Mouse (Mus musculus): Measurements from ENCODE around the gene Tlk1.
"Not testable (repeated sequence)": the region's sequence is repeated elsewhere in the genome, so short reads cannot be mapped to it uniquely, and the experiment has no call there.

Tlk1 gene

DNA sequence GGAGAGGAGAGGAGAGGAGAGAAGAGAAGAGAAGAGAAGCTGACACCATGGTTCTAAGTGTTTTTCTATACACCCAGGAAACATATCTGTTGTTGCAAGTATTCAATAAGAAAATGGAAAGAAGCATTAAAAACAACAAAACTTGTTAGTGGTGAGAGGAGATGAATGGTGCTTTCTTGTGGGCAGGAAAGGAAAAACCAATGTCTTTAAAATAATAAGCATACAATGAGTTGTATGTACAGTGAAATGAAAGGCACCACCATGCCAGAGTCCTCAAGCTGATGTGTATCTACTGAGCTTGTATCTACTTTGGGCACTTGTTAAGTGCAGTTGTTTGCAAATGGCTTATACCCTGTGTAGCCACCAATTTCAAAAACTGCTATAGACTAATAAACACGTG lies 7.7 kb upstream of the Tlk1 start:
- no peak for DNase-seq (ENCODE audit: low spot score)

- DNase-seq (ENCODE audit: low spot score), result no peak
Measured at GRCm38 (mm10) chr2:70831709-70832350, 6.3 kb upstream of the Tlk1 start.

DNA sequence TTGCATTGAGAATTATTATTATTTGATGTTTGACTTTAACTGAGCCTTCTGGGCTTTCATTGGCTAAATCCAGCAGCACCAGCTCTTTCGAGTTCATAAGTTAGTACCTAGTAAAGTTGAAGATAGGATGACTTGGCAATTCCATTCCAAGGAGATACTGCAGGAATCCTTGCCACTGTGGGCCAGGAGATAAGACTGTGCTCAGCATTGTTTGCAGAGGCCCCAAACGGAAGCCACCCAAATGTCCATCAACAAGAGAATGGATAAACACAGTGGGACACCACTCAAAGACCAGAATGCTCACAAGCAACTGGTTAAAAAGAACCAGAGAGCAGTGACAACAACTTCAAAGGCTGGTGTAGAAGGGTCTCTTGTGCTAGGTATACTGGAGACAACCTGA lies 5.2 kb upstream of the Tlk1 start:
- no peak for DNase-seq (ENCODE audit: low spot score)

GRCm38 (mm10) chr2:70829946-70830610 lies 4.5 kb upstream of the Tlk1 start:
- DNase-seq (ENCODE audit: low spot score), result no peak

DNA sequence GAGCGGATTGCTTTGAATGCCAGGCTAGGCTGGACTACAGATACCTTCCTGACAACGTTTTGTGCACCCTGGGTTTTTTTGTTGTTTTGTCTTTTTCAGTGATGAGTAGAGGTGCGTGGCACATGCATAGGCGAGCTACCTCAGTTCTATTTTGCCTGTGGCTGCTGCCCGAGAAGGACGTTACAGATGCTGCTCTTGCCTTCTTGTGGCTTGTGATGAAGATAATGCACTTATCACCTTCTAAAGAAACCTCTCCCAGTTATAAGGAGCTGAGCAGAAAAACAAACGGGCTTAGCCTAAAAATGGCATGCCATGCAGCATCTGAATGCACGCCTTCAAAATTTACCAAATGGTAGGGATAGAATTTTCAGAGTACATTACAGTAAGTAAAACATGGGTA lies 2.3 kb upstream of the Tlk1 start:
- no peak for DNase-seq (ENCODE audit: low spot score)

GRCm38 (mm10) chr2:70826436-70827230 lies 1.1 kb upstream of the Tlk1 start:
- DNase-seq (ENCODE audit: low spot score), result no peak

GRCm38 (mm10) chr2:70824838-70825370 lies 624 bp downstream of the Tlk1 start:
- DNase-seq (ENCODE audit: low spot score), result peak; percentile 65

DNA sequence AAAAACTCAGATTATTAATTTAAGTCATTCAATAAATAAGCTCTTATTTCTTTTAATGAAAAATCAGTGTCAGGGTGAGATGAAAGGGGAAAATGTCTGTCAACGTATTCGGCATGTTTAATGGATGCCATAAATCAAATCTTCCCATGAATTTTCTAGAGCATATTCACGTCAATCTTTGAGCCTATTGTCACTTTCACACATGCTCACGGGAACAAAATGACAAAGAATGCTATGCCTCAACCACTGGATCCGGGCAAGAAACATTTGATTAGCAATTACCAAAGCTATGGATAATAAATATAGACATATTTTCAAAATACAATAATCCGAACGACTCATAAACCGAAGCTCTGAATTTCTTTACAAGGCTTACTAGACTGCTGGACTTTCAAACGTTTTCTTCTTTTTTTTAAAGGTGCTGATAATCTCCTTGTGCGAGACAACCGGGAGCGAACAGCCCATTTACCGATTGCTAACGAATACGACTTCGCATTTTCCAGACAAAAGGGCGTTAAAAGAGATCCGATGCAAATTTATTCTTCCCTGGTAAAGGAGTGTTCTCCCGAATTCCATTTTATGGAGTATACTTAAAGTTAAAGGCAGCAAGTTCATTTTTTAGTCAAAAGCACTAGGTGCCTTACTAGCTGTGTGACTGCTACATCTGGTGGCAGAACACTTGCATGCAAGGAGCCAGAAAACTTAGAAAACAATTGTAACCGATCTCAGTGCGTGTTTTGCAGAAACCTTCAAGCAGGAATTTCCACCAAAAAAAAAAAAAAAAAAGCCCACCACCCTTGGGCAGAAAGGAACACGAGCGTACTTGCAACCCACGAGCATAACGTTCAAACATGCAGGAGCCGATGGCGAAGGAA lies 1.4 kb downstream of the Tlk1 start:
- DNase-seq (ENCODE audit: low spot score), result no peak

DNA sequence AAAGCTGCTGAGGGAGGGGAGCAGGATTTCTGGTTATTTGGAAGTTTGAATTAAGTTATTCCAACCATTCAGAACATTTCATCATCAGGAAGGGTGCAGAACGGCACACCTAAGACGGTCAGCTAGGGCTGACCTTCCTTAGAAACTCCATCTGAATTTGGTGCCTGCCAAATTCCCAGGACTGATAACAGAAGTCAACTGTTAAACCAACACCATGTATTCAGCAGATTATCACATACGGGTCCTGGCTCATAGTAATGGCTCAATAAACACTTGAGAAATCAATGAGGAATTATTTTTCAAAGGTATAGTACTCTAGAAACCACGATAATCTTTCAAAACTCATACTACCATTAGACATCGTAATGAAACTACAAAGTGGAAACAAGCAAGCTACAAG lies 2.1 kb downstream of the Tlk1 start:
- DNase-seq (ENCODE audit: low spot score), result no peak

GRCm38 (mm10) chr2:70816939-70817338 lies 8.6 kb downstream of the Tlk1 start:
- DNase-seq (ENCODE audit: low spot score), result no peak

GRCm38 (mm10) chr2:70816016-70816415 lies 9.5 kb downstream of the Tlk1 start:
- no peak for DNase-seq (ENCODE audit: low spot score)

DNA sequence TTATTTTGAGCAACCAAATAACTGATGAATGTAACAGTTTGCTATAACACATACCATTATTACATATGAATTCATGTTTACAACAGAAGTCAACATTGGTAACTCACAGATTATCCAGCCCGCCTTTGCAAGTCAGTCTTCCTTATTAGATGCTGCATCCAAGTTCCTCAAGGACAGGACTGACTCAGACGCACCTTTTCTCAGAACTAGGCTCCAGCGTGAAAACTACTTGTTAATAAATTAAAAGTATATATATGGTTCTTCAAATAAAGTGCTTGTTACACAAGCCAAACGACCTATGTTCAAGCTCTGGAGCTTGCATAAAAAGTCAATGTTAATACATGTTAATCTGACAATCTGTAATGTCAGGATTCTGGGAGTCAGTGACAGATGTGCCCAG lies 11.9 kb downstream of the Tlk1 start:
- no peak for DNase-seq (ENCODE audit: low spot score)

GRCm38 (mm10) chr2:70811476-70811875 lies 14.1 kb downstream of the Tlk1 start:
- no peak for DNase-seq (ENCODE audit: low spot score)

DNA sequence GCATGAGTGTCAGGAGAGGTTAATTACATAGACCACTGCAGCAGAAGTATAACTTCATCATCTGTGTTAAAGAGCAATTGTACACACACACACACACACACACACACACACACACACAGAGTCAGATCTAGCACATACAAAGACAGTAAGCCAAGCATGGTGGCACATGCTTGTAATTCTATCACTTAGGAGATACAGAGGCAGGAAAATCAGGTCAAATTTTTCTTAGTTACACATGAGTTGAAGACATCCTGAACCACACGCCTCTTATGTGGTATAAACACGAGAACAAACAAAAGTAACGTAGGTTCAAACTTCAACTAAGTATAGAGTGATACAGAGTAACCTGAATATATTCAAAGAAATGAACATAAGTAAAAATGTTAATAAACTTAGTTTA lies 15.6 kb downstream of the Tlk1 start:
- no peak for DNase-seq (ENCODE audit: low spot score)

DNA sequence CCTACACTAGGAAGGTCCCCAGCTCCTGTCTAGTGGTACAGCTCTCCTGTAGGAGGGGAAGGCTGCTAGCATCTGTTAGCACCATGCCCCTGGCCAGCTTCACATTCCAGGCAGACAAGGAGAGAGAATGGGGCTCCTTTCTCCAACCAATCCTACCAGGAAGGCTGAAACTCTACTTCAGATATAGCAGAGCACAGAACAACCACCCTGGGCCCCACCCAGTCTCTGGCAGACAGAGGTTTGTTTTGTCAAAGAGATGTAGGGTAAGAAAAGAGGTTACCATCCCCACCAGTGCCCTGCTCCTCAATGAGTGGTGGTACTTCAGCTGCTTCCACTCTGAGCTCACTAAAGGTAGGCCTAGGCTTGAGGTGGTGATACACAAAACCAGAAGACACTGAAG lies 16.8 kb downstream of the Tlk1 start:
- DNase-seq (ENCODE audit: low spot score), result no peak

DNA sequence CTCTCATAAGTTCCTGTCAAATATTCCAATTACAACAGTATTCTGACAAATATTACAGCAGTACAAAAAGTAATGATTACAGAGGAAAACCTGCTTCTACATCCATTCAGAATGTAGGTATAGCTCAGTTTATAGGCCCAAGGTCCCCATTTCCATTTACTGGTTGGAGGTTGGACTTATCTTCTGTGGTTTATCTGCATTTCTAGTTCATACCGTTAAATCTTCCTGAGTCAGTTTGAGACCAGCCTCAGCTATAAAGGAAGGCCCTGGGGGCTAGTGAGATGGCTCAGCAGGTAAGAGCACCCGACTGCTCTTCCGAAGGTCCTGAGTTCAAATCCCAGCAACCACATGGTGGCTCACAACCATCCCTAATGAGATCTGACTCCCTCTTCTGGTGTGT lies 17.9 kb downstream of the Tlk1 start:
- not testable (repeated sequence) for DNase-seq (ENCODE audit: low spot score)

GRCm38 (mm10) chr2:70806020-70806419 lies 19.5 kb downstream of the Tlk1 start:
- no peak for DNase-seq (ENCODE audit: low spot score)

- not testable (repeated sequence) for DNase-seq (ENCODE audit: low spot score)
Measured at GRCm38 (mm10) chr2:70803696-70804095, 21.8 kb downstream of the Tlk1 start.

- DNase-seq (ENCODE audit: low spot score), result no peak
Measured at GRCm38 (mm10) chr2:70802658-70803057, 22.9 kb downstream of the Tlk1 start.

GRCm38 (mm10) chr2:70801543-70801942 lies 24.0 kb downstream of the Tlk1 start:
- no peak for DNase-seq (ENCODE audit: low spot score)

- no peak for DNase-seq (ENCODE audit: low spot score)
Measured at GRCm38 (mm10) chr2:70800396-70800795, 25.1 kb downstream of the Tlk1 start.

- DNase-seq (ENCODE audit: low spot score), result no peak
Measured at GRCm38 (mm10) chr2:70793276-70793675, 32.3 kb downstream of the Tlk1 start.
